Mouse (Mus musculus) E14TG2a.4 (cell line): ENCODE measurements at regions not wholly inside any gene's neighbourhood (a gene's known extent, or its start where the extent isn't known, plus 50 kb on each side); places are given as distances from the start of the nearest gene placed in this dataset.

Source experiments
- H3K27me3 ChIP-seq: 2 replicates; pipeline ENCODE4 v1.6.1; 2014; ENCODE audit warnings: low read length, control low read depth; ENCODE audit not compliant: insufficient read depth
- H3K36me3 ChIP-seq: 2 replicates; pipeline ENCODE4 v1.6.1; 2014; ENCODE audit warnings: low read length, control low read depth; ENCODE audit not compliant: insufficient read depth
- H3K4me1 ChIP-seq: replicated peaks from 2 replicates; pipeline ENCODE4 v1.6.1; 2014; ENCODE audit warnings: low read depth, low read length, control low read depth
- H3K4me3 ChIP-seq: replicated peaks from 2 replicates; pipeline ENCODE4 v1.5.1; 2014; ENCODE audit warnings: mild to moderate bottlenecking, low read length
- H3K9me3 ChIP-seq: 2 replicates; pipeline ENCODE4 v1.6.1; 2014; ENCODE audit warnings: low read length, control low read depth
- CTCF ChIP-seq: conservative IDR thresholded peaks from 2 replicates; pipeline ENCODE4 v1.5.1; 2014; ENCODE audit warnings: low read length
- NANOG ChIP-seq: IDR thresholded peaks from 2 replicates; pipeline ENCODE4 v1.6.1; 2014; ENCODE audit warnings: borderline replicate concordance, low read length, mixed read lengths
- POU5F1 ChIP-seq: IDR thresholded peaks from 2 replicates; pipeline ENCODE4 v1.6.1; 2014; ENCODE audit warnings: low read length, borderline replicate concordance

- Histone ChIP-seq H3K9me3 (no peaks in the 10 kb centered on the region), H3K27me3 (no peaks in the 10 kb centered on the region), H3K4me1 (no peaks in the 10 kb centered on the region), H3K4me3 (no peak overlapping the region), H3K36me3 (no peaks in the 10 kb centered on the region)
- TF ChIP-seq POU5F1 (no peak), NANOG (no peak), CTCF (no peak)
These were observed 220.0 kb downstream of the Mpdz start for GRCm38 (mm10) chr4:81222468-81223175.
